ENCODE assay signal across 27 mouse cellular contexts in genomic region chr16:37919000-37919399, GRCm38 (mm10). TPM values are rescaled to one million over a fixed set of nuclear protein-coding genes. Genes with fewer than 3 reads are reported as not detected.
DNase-seq lines count a peak whose midpoint lies in the region; ATAC-seq and TF ChIP-seq lines count a peak whose summit lies in the region.
"Had no signal": no experiment of that assay in that cellular context is flagged by ENCODE, and none has a peak within 500 bp of the region (broad histone marks: within the 10 kb centered on the region; RNA-seq: fewer than 3 reads in every experiment).

No protein-coding gene starts in this region.

- no peak overlapping the region for H3K4me3 ChIP-seq in hindbrain, postnatal 0 days (ENCODE audit: low read length)
- H3K4me3 ChIP-seq in hindbrain, embryonic 10.5 days, result no peak overlapping the region
- H3K4me3 ChIP-seq in lung, embryonic 14.5 days (ENCODE audit: low read depth, low read length), result no peak overlapping the region
- H3K4me3 ChIP-seq in ES-E14 (ENCODE audit: insufficient read depth in 1 of 2, low read depth in 1 of 2, low read length in 2 of 2, poor library complexity in 1 of 2, severe bottlenecking in 1 of 2), result no peak overlapping the region
- H3K4me3 ChIP-seq: embryonic facial prominence, embryonic 13.5 days; forebrain, embryonic 15.5 days; heart, embryonic 13.5 days; limb, embryonic 12.5 days; liver, embryonic 13.5 days; midbrain, embryonic 12.5 days; neural tube, embryonic 12.5 days; stomach, embryonic 15.5 days had no signal

- no peak overlapping the region for H3K9ac ChIP-seq in hindbrain, postnatal 0 days (replicated peaks; ENCODE audit: low read length)
- H3K9ac ChIP-seq in lung, embryonic 14.5 days, result no peak overlapping the region
- H3K9ac ChIP-seq in ES-E14 (ENCODE audit: insufficient read depth, low read depth, low read length, poor library complexity, severe bottlenecking), result no peak overlapping the region
- H3K9ac ChIP-seq: embryonic facial prominence, embryonic 13.5 days; forebrain, embryonic 15.5 days; heart, embryonic 13.5 days; hindbrain, embryonic 14.5 days; limb, embryonic 12.5 days; liver, embryonic 13.5 days; midbrain, embryonic 12.5 days; neural tube, embryonic 12.5 days; stomach, embryonic 15.5 days had no signal

- no peak for DNase-seq in hindbrain, postnatal 0 days (ENCODE audit: low spot score)
- DNase-seq in hindbrain, embryonic 10.5 days (ENCODE audit: low spot score), result no peak
- no peak for DNase-seq in lung, embryonic 14.5 days
- DNase-seq in lung, postnatal 4 days, result no peak
- peak; percentile 47 for DNase-seq in ES-E14 (ENCODE audit: low read depth, low spot score)
- DNase-seq in induced T-regulatory cell, adult 2 months (ENCODE audit: low read depth), result peak; percentile 5
- DNase-seq in spleen, postnatal 14 days (ENCODE audit: low spot score in 2 of 2), result no peak
- DNase-seq: adrenal gland, adult 2 months; B cell, adult 2 months; cerebellum, adult 9-10 months; kidney, adult 8-10 months; kidney, postnatal 25 days; layer of hippocampus, adult 9-11 months; liver, embryonic 13.5 days; spleen, adult 18-20 months; thymus, adult 2 months had no signal

- no peak overlapping the region for H3K4me2 ChIP-seq in hindbrain, postnatal 0 days (ENCODE audit: low read depth, low read length)
- H3K4me2 ChIP-seq in lung, embryonic 14.5 days, result no peak overlapping the region
- H3K4me2 ChIP-seq: embryonic facial prominence, embryonic 13.5 days; forebrain, embryonic 15.5 days; heart, embryonic 13.5 days; hindbrain, embryonic 14.5 days; limb, embryonic 12.5 days; liver, embryonic 13.5 days; midbrain, embryonic 12.5 days; neural tube, embryonic 12.5 days; stomach, embryonic 15.5 days had no signal

- no peaks in the 10 kb centered on the region for H3K27me3 ChIP-seq in hindbrain, postnatal 0 days (ENCODE audit: insufficient read depth, low read length)
- H3K27me3 ChIP-seq in hindbrain, embryonic 10.5 days (ENCODE audit: insufficient read depth, poor library complexity, severe bottlenecking), result peaks cover 33% of the 10 kb centered on the region
- peaks cover 6% of the 10 kb centered on the region; the same call in 1 of the 2 replicates for H3K27me3 ChIP-seq in lung, embryonic 14.5 days (ENCODE audit: insufficient read depth, low read length)
- H3K27me3 ChIP-seq: forebrain, embryonic 15.5 days; neural tube, embryonic 12.5 days; stomach, embryonic 15.5 days had no signal

- 86% methylated on average over 6 of the region's 6 CpGs for WGBS in hindbrain, postnatal 0 days
- WGBS in hindbrain, embryonic 10.5 days, result 87% methylated on average over 6 of the region's 6 CpGs
- WGBS in lung, embryonic 14.5 days, result 85% methylated on average over 6 of the region's 6 CpGs

- H3K36me3 ChIP-seq in hindbrain, postnatal 0 days (ENCODE audit: insufficient read depth, low read length), result no peaks in the 10 kb centered on the region
- H3K36me3 ChIP-seq in hindbrain, embryonic 10.5 days, result no peaks in the 10 kb centered on the region
- H3K36me3 ChIP-seq in lung, embryonic 14.5 days (ENCODE audit: insufficient read depth), result no peaks in the 10 kb centered on the region
- H3K36me3 ChIP-seq in ES-E14 (ENCODE audit: control insufficient read depth, insufficient read depth, low read length, poor library complexity, severe bottlenecking), result no peaks in the 10 kb centered on the region
- H3K36me3 ChIP-seq: embryonic facial prominence, embryonic 13.5 days; forebrain, embryonic 15.5 days; G1E; heart, embryonic 13.5 days; limb, embryonic 12.5 days; liver, embryonic 13.5 days; midbrain, embryonic 12.5 days; neural tube, embryonic 12.5 days; stomach, embryonic 15.5 days had no signal

- no peaks in the 10 kb centered on the region for H3K4me1 ChIP-seq in hindbrain, postnatal 0 days (ENCODE audit: insufficient read depth, low read length)
- H3K4me1 ChIP-seq in hindbrain, embryonic 10.5 days (replicated peaks), result peaks cover 17% of the 10 kb centered on the region; the same call in 1 of the 2 replicates
- no peaks in the 10 kb centered on the region for H3K4me1 ChIP-seq in lung, embryonic 14.5 days (ENCODE audit: insufficient read depth)
- H3K4me1 ChIP-seq in ES-E14 (ENCODE audit: control insufficient read depth in 2 of 2, insufficient read depth in 2 of 2, low read length in 2 of 2, poor library complexity in 1 of 2), result no peaks in the 10 kb centered on the region
- H3K4me1 ChIP-seq: liver, embryonic 13.5 days; stomach, embryonic 15.5 days had no signal

- H3K27ac ChIP-seq in hindbrain, postnatal 0 days, result no peak overlapping the region
- H3K27ac ChIP-seq in hindbrain, embryonic 10.5 days, result no peak overlapping the region
- H3K27ac ChIP-seq in lung, embryonic 14.5 days (ENCODE audit: low read depth), result no peak overlapping the region
- H3K27ac ChIP-seq in ES-E14 (ENCODE audit: insufficient read depth, low read depth, low read length, poor library complexity, severe bottlenecking), result no peak overlapping the region
- H3K27ac ChIP-seq: embryonic facial prominence, embryonic 13.5 days; forebrain, embryonic 15.5 days; heart, embryonic 13.5 days; limb, embryonic 12.5 days; liver, embryonic 13.5 days; neural tube, embryonic 12.5 days; stomach, embryonic 15.5 days had no signal

- in situ Hi-C loops in ES-E14 (cut with MboI; ENCODE audit: low sequenced_read_pairs in 2 of 2, unreplicated experiment in 2 of 2), result no loop called here

- TF ChIP-seq CTCF in hindbrain, postnatal 0 days (IDR thresholded peaks at IDR 0.05; ENCODE audit: low read depth), result peak; percentile 33; the same call in 1 of the 2 replicates
- peak; percentile 39; the same call in 1 of the 2 replicates for TF ChIP-seq CTCF in lung, embryonic 14.5 days (IDR thresholded peaks at IDR 0.05; ENCODE audit: low read depth)

- ATAC-seq in hindbrain, postnatal 0 days, result no peak
- no peak for ATAC-seq in lung, embryonic 14.5 days (ENCODE audit: insufficient read depth)
- ATAC-seq in cerebellum, adult (ENCODE audit: insufficient number of reproducible peaks, low FRiP score, low TSS enrichment), result no peak
- ATAC-seq: forebrain, embryonic 15.5 days had no signal

- no peaks in the 10 kb centered on the region for H3K9me3 ChIP-seq in hindbrain, postnatal 0 days (ENCODE audit: low read length)
- H3K9me3 ChIP-seq in hindbrain, embryonic 10.5 days, result no peaks in the 10 kb centered on the region
- H3K9me3 ChIP-seq in lung, embryonic 14.5 days (ENCODE audit: low read depth, low read length), result no peaks in the 10 kb centered on the region
- no peaks in the 10 kb centered on the region for H3K9me3 ChIP-seq in ES-E14 (ENCODE audit: control insufficient read depth, insufficient read depth, low read depth, low read length)
- H3K9me3 ChIP-seq: embryonic facial prominence, embryonic 13.5 days; forebrain, embryonic 15.5 days; heart, embryonic 13.5 days; limb, embryonic 12.5 days; liver, embryonic 13.5 days; midbrain, embryonic 12.5 days; neural tube, embryonic 12.5 days; stomach, embryonic 15.5 days had no signal

TF ChIP-seq in ES-E14, 5 proteins besides CTCF, POLR2A, EP300 and RAD21:
- TF ChIP-seq HCFC1 (IDR thresholded peaks at IDR 0.05; ENCODE audit: borderline replicate concordance, insufficient read depth, low read length) (no peak), ZC3H11A (IDR thresholded peaks at IDR 0.05; ENCODE audit: borderline replicate concordance, low read depth, low read length) (peak; percentile 57; the same call in 1 of the 2 replicates), MAFK (IDR thresholded peaks at IDR 0.05; ENCODE audit: insufficient read depth, low read depth, low read length) (peak; percentile 16; the same call in 1 of the 2 replicates)

RNA-seq across cellular contexts. Expression of gene Gpr156, which starts 2.7 kb away (rescaled TPM):
- total RNA-seq in hindbrain, postnatal 0 days (2014; rRNA removed), result 3.2 and 4.3 TPM in 2 replicates
- polyA plus RNA-seq in hindbrain, postnatal 0 days (2015; fragmentation: Nextera tagmentation; extraction: Ambion mirVana), result 1.9 and 2.4 TPM in 2 replicates
- polyA plus RNA-seq in hindbrain, embryonic 10.5 days (2016; fragmentation: Nextera tagmentation; extraction: Ambion mirVana), result 2.1 and 4.5 TPM in 2 replicates
- polyA plus RNA-seq in lung, embryonic 14.5 days (2014; fragmentation: Nextera tagmentation; extraction: Ambion mirVana), result 0.58 and 1.4 TPM in 2 replicates
- total RNA-seq in ES-E14 (2012; rRNA removed), result 0.16 and 0.22 TPM in 2 replicates
- total RNA-seq: heart, postnatal 25 days had no signal
- polyA plus RNA-seq: G1E had no signal

RNA-seq across cellular contexts. Expression of gene Lrrc58, which starts 50.8 kb away (rescaled TPM):
- total RNA-seq in hindbrain, postnatal 0 days (2014; rRNA removed), result 91.1 and 101 TPM in 2 replicates
- polyA plus RNA-seq in hindbrain, postnatal 0 days (2015; fragmentation: Nextera tagmentation; extraction: Ambion mirVana), result 48.2 TPM in 2 replicates
- polyA plus RNA-seq in hindbrain, embryonic 10.5 days (2016; fragmentation: Nextera tagmentation; extraction: Ambion mirVana), result 44.7 and 54.0 TPM in 2 replicates
- polyA plus RNA-seq in lung, embryonic 14.5 days (2014; fragmentation: Nextera tagmentation; extraction: Ambion mirVana), result 73.9 and 78.4 TPM in 2 replicates
- 23.2 and 29.8 TPM in 2 replicates for total RNA-seq in ES-E14 (2012; rRNA removed)

RNA-seq across cellular contexts. Expression of gene Gm36028, which starts 58.1 kb away (rescaled TPM):
- not detected in 2 replicates for total RNA-seq in hindbrain, postnatal 0 days (2014; rRNA removed)
- polyA plus RNA-seq in hindbrain, postnatal 0 days (2015; fragmentation: Nextera tagmentation; extraction: Ambion mirVana), result 0.18 and 0.21 TPM in 2 replicates
- 0.24 and 0.58 TPM in 2 replicates for polyA plus RNA-seq in hindbrain, embryonic 10.5 days (2016; fragmentation: Nextera tagmentation; extraction: Ambion mirVana)
- 0.38 and 0.46 TPM in 2 replicates for polyA plus RNA-seq in lung, embryonic 14.5 days (2014; fragmentation: Nextera tagmentation; extraction: Ambion mirVana)
- not detected in 2 replicates for total RNA-seq in ES-E14 (2012; rRNA removed)
- polyA plus RNA-seq: G1E; hindbrain, embryonic 14.5 days; liver, embryonic 13.5 days; neural tube, embryonic 12.5 days had no signal

Comparison
In these comparisons a context has a peak if more than half of its experiments do, and no peak if none do; other contexts are left out.
1. DNase-seq: peak in ES-E14 (single experiment) and induced T-regulatory cell, adult 2 months (single experiment); none in hindbrain, postnatal 0 days (single experiment), hindbrain, embryonic 10.5 days (single experiment), lung, embryonic 14.5 days (single experiment), lung, postnatal 4 days (0 of 2) and spleen, postnatal 14 days (0 of 2).